Mouse (Mus musculus) neural tube, embryonic 12.5 days (tissue): ENCODE measurements around the gene Acp5. TPM values are rescaled to one million over a fixed set of nuclear protein-coding genes. Genes with fewer than 3 reads are reported as not detected.

Source experiments
- ATAC-seq: fragments of 200-750 bp; cut with Nextera tagmentation; 2 replicates; pipeline ENCODE4 v1.8.0; 2017; ENCODE audit warnings: low read depth, mild to moderate bottlenecking, moderate TSS enrichment, moderate library complexity; ENCODE audit not compliant: low FRiP score
- H3K27ac ChIP-seq: fragments of 300-500 bp; sonication (generic); 2 replicates; pipeline ENCODE4 v1.5.1; 2016
- H3K27me3 ChIP-seq: fragments of 300-500 bp; sonication (generic); replicated peaks from 2 replicates; pipeline ENCODE4 v1.6.1; 2016; ENCODE audit warnings: mild to moderate bottlenecking
- H3K36me3 ChIP-seq: fragments of 300-500 bp; sonication (generic); 2 replicates; pipeline ENCODE4 v1.6.1; 2016; ENCODE audit warnings: mild to moderate bottlenecking
- H3K4me1 ChIP-seq: fragments of 300-500 bp; sonication (generic); 2 replicates; pipeline ENCODE4 v1.6.1; 2016
- H3K4me2 ChIP-seq: fragments of 300-500 bp; sonication (generic); replicated peaks from 2 replicates; pipeline ENCODE4 v1.6.1; 2016; ENCODE audit warnings: mild to moderate bottlenecking
- H3K4me3 ChIP-seq: fragments of 300-500 bp; sonication (generic); 2 replicates; pipeline ENCODE4 v1.5.1; 2016
- H3K9ac ChIP-seq: fragments of 300-500 bp; sonication (generic); 2 replicates; pipeline ENCODE4 v1.6.1; 2016; ENCODE audit warnings: mild to moderate bottlenecking
- H3K9me3 ChIP-seq: fragments of 300-500 bp; sonication (generic); 2 replicates; pipeline ENCODE4 v1.6.1; 2016; ENCODE audit warnings: mild to moderate bottlenecking
- WGBS: fragments of 180-500 bp; shearing (Covaris S2); methylation state at CpG from one replicate; pipeline ENCODE4 v1.1.7; 2016; 5-methylcytosine and 5-hydroxymethylcytosine counted together
- polyA plus RNA-seq: library from polyadenylated mRNA; unstranded; fragments of >200 nt; fragmentation: Nextera tagmentation; extraction: Ambion mirVana; gene quantifications from 2 replicates; pipeline ENCODE4 v1.2.1, GENCODE M21; 2016

Gene Acp5
- 5.2 and 5.8 TPM in 2 replicates for polyA plus RNA-seq

DNA sequence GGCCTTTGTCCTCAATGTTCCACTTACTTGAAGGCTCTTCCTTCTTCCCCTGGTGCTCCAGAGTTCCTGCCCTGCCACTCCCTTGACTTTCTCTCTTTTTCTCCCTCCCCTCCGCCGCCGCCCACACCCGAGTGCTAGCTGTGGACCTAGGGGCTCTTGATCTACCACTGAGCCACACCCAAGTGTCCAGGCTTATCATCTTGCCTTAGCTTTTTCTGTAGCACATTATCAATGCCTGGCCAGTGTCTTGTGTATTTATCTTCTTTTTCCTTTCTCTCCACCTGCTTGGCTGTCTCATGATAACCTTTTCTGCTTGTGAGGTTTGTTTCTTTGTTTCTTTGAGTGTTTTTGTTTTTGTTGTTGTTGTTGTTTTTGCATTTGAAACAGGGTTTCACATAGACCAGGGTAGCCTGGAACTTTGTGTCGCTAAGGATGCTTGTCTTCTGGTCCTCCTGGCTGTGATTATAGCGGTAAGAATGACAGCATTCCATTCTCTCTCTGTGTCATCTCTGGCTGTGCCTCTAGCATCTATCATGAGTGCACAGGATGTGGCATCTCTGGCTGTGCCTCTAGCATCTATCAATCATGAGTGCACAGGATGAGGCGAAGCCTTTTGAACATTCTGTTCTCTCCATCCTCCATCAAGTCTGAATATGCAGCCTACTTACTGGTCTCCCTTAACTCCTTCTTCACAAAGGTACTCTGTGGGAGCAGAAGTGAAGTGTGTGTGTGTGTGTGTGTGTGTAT is at the start of gene Acp5:
Acp5 (minus strand) TSS at position 68 of the 747 bp plus-strand sequence.
- no peak within 1 kb of the TSS for H3K9ac ChIP-seq
- no peaks in the 10 kb centered on the region for H3K9me3 ChIP-seq
- H3K4me1 ChIP-seq, result peaks cover 17% of the 10 kb centered on the region
- 66% methylated on average over 7 of the region's 7 CpGs for WGBS
- peaks cover 29% of the 10 kb centered on the region for H3K27me3 ChIP-seq
- H3K27ac ChIP-seq, result no peak within 1 kb of the TSS
- no peak for ATAC-seq
- H3K36me3 ChIP-seq, result no peaks in the 10 kb centered on the region
- peak within 1 kb of the TSS; percentile 41; the same call in 1 of the 2 replicates for H3K4me2 ChIP-seq
- H3K4me3 ChIP-seq, result no peak within 1 kb of the TSS

DNA sequence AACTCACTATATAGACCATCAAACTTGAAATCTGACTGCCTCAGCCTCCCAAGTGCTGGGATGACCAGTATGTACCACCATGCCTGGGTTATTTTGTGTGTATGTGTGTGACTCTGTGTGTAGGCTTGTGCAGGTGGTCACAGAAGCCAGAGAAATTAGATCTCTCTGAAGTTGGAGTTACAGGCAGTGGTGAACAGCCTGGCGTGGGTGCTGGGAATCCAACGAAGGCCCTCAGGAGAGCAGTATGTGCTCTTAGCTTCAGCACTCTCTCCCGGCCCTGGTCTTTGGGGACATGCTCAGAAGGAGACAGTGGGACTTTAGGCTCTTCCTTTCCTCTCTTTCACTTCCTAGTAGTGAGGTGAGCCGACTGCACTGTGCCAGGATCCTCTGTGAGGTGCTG is 36.8 kb upstream of the Acp5 start:
- Histone ChIP-seq H3K4me3 (no peak overlapping the region), H3K9ac (no peak overlapping the region), H3K4me1 (no peaks in the 10 kb centered on the region), H3K36me3 (no peaks in the 10 kb centered on the region), H3K4me2 (no peak overlapping the region), H3K9me3 (peaks cover 13% of the 10 kb centered on the region; the same call in 1 of the 2 replicates), H3K27ac (no peak overlapping the region), H3K27me3 (no peaks in the 10 kb centered on the region)
- ATAC-seq, result no peak
- 85% methylated on average over 4 of the region's 4 CpGs for WGBS

DNA sequence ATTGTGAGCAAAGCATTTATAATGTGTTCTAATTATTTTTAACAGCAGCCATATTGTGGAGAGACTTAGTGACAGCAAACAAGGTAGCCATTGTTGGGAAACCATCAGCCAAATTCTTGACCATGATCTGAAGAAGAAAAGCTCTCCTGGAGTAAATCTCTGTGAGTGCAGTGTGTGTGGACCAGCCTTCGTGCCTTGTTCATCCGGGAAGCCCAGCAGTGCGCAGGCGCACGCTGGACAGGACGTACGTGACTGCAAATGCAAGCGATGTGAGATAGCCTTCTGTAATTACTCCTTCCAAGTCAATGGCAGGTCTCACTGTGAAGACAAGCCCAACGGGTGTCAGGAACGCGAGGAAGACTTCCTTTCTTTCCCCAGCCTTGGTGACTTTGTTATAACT is 33.8 kb upstream of the Acp5 start:
- H3K36me3 ChIP-seq, result no peaks in the 10 kb centered on the region
- peaks cover 4% of the 10 kb centered on the region; the same call in 1 of the 2 replicates for H3K9me3 ChIP-seq
- no peak for ATAC-seq
- no peak overlapping the region for H3K9ac ChIP-seq
- no peak overlapping the region for H3K4me2 ChIP-seq
- 91% methylated on average over 11 of the region's 11 CpGs for WGBS
- H3K27ac ChIP-seq, result no peak overlapping the region
- H3K27me3 ChIP-seq, result no peaks in the 10 kb centered on the region
- H3K4me3 ChIP-seq, result no peak overlapping the region
- H3K4me1 ChIP-seq, result no peaks in the 10 kb centered on the region

DNA sequence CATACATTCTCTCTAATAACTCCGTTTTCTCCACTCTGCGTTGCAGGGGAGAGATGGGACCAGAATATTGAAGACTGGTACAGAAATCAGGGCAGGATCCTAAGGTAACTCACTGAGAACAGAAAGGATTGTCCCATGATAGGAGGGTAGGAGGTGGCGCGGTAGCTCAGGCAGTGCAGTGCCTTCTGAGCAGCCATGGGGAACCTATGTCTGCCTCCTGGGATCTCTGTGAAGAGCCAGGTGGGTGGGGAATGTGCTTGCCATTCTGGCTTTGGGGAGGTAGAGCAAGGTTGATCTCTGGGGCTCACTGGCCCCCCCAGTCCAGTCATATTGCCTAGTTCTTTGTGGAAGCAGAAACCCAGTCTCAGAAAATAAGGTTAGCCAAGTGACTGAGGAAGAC is 32.2 kb upstream of the Acp5 start:
- ATAC-seq, result no peak
- 96% methylated on average over 4 of the region's 4 CpGs for WGBS

DNA sequence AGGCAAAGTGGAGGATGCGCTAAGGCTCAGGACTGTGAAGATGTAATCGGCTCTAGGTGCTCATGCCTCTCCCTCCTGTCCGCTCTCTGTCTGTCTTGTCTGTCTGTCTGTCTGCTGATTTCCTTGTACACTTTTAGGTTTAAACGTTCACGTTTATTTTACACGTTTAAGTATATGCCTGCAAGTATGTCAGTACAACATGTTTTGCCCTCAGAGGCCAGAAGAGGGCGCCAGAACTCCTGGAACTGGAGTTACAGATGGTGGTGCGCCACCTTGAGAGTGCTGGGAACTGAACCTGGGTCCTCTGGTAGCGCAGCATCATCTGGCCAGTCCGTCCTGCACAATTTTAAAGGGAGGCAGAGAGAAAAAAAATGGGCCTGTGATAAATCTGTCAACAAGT is 31.2 kb upstream of the Acp5 start:
- Histone ChIP-seq H3K9me3 (peaks cover 4% of the 10 kb centered on the region; the same call in 1 of the 2 replicates), H3K4me1 (no peaks in the 10 kb centered on the region), H3K27me3 (no peaks in the 10 kb centered on the region), H3K27ac (no peak overlapping the region), H3K4me2 (no peak overlapping the region), H3K9ac (no peak overlapping the region), H3K4me3 (no peak overlapping the region), H3K36me3 (no peaks in the 10 kb centered on the region)
- ATAC-seq, result no peak
- 89% methylated on average over 10 of the region's 10 CpGs for WGBS

More for the DNA sequence above, 32.2 kb upstream of the Acp5 start:
- Histone ChIP-seq H3K9me3 (peaks cover 4% of the 10 kb centered on the region; the same call in 1 of the 2 replicates), H3K4me3 (no peak overlapping the region), H3K9ac (no peak overlapping the region), H3K4me2 (no peak overlapping the region), H3K36me3 (no peaks in the 10 kb centered on the region), H3K4me1 (no peaks in the 10 kb centered on the region), H3K27ac (no peak overlapping the region), H3K27me3 (no peaks in the 10 kb centered on the region)

DNA sequence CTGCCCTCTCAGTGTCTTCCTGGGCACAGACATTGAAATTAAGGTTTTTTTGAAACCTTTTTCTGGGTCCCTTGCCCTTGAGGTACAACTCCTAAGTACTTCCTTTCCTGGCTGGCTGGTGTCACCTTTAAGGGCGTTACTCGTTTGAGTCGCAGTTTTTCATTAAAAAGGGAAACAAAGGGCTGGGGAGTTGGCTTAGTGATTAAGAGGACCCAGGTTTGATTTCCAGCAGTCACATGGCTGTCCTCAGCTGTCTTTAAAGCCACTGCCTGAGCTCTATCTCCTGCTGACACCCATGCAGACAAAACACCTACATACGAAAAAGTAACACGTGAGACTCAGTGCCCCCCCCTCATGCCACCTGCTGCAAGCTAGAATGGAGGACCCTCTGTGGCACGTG is 30.5 kb upstream of the Acp5 start:
- H3K27ac ChIP-seq, result no peak overlapping the region
- no peaks in the 10 kb centered on the region for H3K4me1 ChIP-seq
- H3K4me2 ChIP-seq, result 0 out of 2 replicates have a peak overlapping the region, but pooled peaks have one; percentile 75
- WGBS, result 54% methylated on average over 6 of the region's 6 CpGs
- no peak overlapping the region for H3K4me3 ChIP-seq
- no peaks in the 10 kb centered on the region for H3K27me3 ChIP-seq
- ATAC-seq, result no peak
- no peak overlapping the region for H3K9ac ChIP-seq
- peaks cover 4% of the 10 kb centered on the region; the same call in 1 of the 2 replicates for H3K9me3 ChIP-seq
- no peaks in the 10 kb centered on the region for H3K36me3 ChIP-seq

DNA sequence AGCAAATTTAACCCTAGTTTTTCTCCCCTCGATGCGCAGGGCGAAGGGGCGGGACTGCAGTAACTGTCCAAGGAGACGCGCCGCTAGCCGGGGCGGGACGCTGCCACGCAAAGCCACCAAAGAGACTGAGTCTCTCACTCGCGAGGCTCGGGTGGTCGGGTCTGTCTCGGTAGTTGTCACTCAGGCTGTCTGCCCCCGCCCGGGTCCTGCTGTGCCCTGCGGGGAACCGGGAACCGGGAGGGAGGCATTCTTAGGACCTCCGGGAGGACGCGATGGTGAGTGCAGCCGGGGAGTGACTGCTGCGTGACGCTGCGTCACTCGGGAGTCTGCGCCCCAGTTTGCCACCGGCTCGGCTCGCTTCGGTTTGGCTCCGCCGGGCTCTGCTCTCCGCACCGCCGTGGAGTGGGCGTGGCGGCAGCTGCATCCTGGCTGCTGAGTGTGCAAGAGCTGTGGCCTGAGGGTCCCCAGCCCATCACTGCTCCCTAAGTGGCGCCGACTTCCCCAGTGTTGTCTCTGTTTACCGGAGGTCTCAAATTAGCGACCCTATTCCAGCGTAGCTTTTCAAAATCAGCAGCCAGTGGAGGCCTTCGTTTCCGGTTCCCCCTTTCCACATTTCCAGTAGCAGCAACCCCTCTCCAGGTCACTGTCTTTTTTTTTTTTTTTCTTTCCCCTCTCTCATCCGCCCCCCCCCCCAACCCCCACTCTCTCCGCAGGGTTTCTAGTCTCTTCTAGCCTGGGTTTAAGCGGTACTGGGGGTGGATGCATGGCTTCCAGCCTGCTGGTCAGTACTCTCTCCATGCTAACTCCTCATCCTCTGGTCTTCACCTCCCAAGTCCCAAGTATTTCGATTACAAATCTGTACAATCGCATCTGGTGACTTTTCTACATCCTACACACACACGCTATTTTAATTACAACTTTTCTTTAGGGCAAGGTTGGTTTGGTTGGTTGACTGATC is 29.5 kb upstream of the Acp5 start:
- H3K4me2 ChIP-seq, result peak overlapping the region; percentile 75
- H3K9ac ChIP-seq, result peak overlapping the region; percentile 64
- peak; percentile 86 for ATAC-seq
- H3K36me3 ChIP-seq, result no peaks in the 10 kb centered on the region
- WGBS, result 3% methylated on average over 53 of the region's 54 CpGs
- H3K4me1 ChIP-seq, result no peaks in the 10 kb centered on the region
- H3K9me3 ChIP-seq, result peaks cover 4% of the 10 kb centered on the region; the same call in 1 of the 2 replicates
- H3K27ac ChIP-seq, result no peak overlapping the region
- H3K4me3 ChIP-seq, result peak overlapping the region; percentile 51
- no peaks in the 10 kb centered on the region for H3K27me3 ChIP-seq

DNA sequence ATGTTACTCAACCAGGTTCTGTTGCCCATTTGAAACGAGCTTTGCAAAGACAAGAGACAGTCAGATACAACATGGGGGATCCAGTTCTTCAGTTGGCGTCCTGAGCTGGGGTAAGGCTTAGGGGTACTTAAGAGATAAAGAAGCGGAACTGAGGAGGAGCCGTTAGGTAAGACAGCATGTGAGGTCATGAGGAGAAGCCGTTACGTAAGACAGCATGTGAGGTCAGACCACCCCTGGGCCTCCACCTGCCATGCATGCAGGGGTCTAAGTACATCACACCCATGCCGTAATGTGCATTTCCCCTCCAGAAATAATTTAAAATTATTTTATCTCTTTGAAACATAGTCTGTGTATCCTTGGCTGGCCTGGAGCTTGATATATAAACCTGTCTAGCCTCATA is 27.4 kb upstream of the Acp5 start:
- Histone ChIP-seq H3K4me2 (no peak overlapping the region), H3K9ac (no peak overlapping the region), H3K27ac (no peak overlapping the region), H3K4me3 (no peak overlapping the region), H3K9me3 (peaks cover 4% of the 10 kb centered on the region; the same call in 1 of the 2 replicates), H3K36me3 (peaks cover 3% of the 10 kb centered on the region; the same call in 1 of the 2 replicates), H3K27me3 (peaks cover 2% of the 10 kb centered on the region; the same call in 1 of the 2 replicates), H3K4me1 (peaks cover 4% of the 10 kb centered on the region; the same call in 1 of the 2 replicates)
- ATAC-seq, result no peak
- WGBS, result 86% methylated on average over 7 of the region's 7 CpGs

DNA sequence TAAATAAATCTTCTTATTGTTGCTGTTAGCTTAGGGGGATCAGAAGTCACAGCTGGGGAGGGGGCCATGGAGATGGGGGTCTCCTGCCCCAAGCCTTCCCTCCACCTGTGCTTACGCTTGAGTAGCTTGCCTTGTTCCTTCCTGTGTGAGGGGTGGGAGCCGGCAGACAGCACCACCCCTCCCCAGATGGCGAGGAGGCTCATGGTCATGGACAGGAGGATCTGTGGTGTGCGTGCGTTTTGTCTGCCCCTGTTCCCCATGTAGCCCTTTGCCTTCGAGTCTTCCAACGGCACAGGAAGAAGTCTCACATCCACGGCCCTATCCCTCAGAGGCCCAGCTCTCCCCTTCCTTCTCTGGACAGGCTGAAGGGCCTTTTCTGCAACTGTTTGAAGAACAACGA is 26.8 kb upstream of the Acp5 start:
- H3K4me1 ChIP-seq, result peaks cover 10% of the 10 kb centered on the region
- H3K36me3 ChIP-seq, result peaks cover 3% of the 10 kb centered on the region; the same call in 1 of the 2 replicates
- no peak overlapping the region for H3K9ac ChIP-seq
- H3K4me2 ChIP-seq, result no peak overlapping the region
- no peak overlapping the region for H3K27ac ChIP-seq
- H3K4me3 ChIP-seq, result no peak overlapping the region
- no peak for ATAC-seq
- 80% methylated on average over 9 of the region's 9 CpGs for WGBS
- H3K9me3 ChIP-seq, result peaks cover 4% of the 10 kb centered on the region; the same call in 1 of the 2 replicates
- peaks cover 6% of the 10 kb centered on the region; the same call in 1 of the 2 replicates for H3K27me3 ChIP-seq

DNA sequence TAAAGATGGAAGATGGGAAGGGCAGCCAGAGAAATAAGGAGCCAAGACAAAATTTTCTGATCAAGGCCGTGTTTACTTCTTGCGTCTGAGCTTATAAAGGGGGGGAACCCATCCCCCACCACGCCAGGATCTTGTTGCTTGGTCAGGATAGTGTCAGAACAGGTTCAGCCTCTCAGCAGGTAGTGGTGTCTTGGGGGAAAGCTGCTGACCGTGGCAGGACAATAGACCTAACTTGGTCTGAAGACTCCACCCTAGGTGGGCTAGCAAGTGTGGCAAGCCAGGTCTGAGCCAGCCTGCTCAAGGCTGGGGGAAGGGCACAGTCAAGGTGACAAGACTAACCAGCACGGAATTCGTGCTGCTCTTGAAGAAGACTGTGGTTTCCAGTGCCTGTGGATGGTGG is 25.8 kb upstream of the Acp5 start:
- Histone ChIP-seq H3K36me3 (peaks cover 3% of the 10 kb centered on the region; the same call in 1 of the 2 replicates), H3K9me3 (no peaks in the 10 kb centered on the region)

DNA sequence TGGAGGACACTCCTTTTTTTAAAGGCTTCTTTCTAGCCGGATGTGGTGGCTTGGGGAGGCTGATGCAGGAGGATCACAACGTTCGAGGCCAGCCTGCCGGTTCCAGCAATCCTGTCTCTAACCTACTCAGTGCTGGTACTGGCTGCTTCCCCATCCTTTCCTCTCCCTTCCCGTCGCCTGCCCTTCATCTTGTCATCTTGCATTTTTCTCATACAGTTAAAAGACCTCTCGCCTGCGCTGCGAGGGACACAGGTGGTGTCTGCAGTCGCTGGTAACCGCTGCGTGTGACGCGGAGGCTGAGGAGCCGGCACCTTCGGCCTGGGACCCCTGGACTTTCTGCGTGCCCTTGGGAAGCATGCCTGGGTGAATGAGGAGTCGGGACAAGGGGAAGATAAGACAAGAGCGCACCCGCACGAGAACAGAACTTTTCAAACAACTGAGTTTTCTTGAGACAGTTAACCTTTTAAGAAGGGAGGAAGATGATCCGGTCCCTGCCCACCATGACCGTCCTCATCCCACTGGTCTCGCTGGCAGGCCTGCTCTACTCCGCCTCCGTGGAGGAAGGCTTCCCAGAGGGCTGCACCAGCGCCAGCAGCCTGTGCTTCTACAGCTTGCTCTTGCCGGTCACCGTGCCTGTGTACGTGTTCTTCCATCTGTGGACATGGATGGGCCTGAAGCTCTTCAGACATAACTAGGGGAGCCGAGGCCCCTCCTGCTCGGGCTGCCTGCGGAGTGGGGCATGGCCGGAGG is 22.2 kb upstream of the Acp5 start:
- no peak for ATAC-seq
- Histone ChIP-seq H3K36me3 (peaks cover 3% of the 10 kb centered on the region; the same call in 1 of the 2 replicates), H3K4me3 (peak overlapping the region; percentile 60), H3K9me3 (no peaks in the 10 kb centered on the region), H3K4me1 (peaks cover 11% of the 10 kb centered on the region), H3K27ac (no peak overlapping the region), H3K4me2 (peak overlapping the region; percentile 75), H3K9ac (peak overlapping the region; percentile 82), H3K27me3 (peaks cover 6% of the 10 kb centered on the region; the same call in 1 of the 2 replicates)
- 66% methylated on average over 34 of the region's 34 CpGs for WGBS

More for the DNA sequence above, 25.8 kb upstream of the Acp5 start:
- peaks cover 11% of the 10 kb centered on the region for H3K4me1 ChIP-seq
- no peak overlapping the region for H3K9ac ChIP-seq
- no peak overlapping the region for H3K27ac ChIP-seq
- 43% methylated on average over 6 of the region's 6 CpGs for WGBS
- no peak overlapping the region for H3K4me2 ChIP-seq
- H3K27me3 ChIP-seq, result peaks cover 6% of the 10 kb centered on the region; the same call in 1 of the 2 replicates
- ATAC-seq, result no peak
- no peak overlapping the region for H3K4me3 ChIP-seq
